Mouse (Mus musculus) limb, embryonic 14.5 days (tissue): ENCODE results near the gene Cish. TPM values are rescaled to one million over a fixed set of nuclear protein-coding genes. Genes with fewer than 3 reads are reported as not detected.
A peak's percentile ranks its signal among the peaks of the same experiment; 100 is the strongest.

ENCODE experiments used
- ATAC-seq: fragments of 200-750 bp; cut with Nextera tagmentation; 2 replicates; pipeline ENCODE4 v1.8.0; 2017; ENCODE audit warnings: low read depth, moderate number of reproducible peaks, moderate TSS enrichment; ENCODE audit not compliant: low FRiP score
- DNase-seq: peaks from one replicate; pipeline ENCODE4 v3.0.0-alpha.2; 2015; ENCODE audit warnings: low spot score
- H3K27ac ChIP-seq: fragments of 300-500 bp; sonication (generic); replicated peaks from 2 replicates; pipeline ENCODE4 v1.5.1; 2014; ENCODE audit warnings: low read depth, mild to moderate bottlenecking, low read length, moderate library complexity, mixed read lengths
- H3K27me3 ChIP-seq: fragments of 300-500 bp; sonication (generic); 2 replicates; pipeline ENCODE4 v1.6.1; 2014; ENCODE audit warnings: low read length, mixed read lengths; ENCODE audit not compliant: control insufficient read depth, insufficient read depth
- H3K36me3 ChIP-seq: fragments of 300-500 bp; sonication (generic); 2 replicates; pipeline ENCODE4 v1.6.1; 2014; ENCODE audit warnings: mild to moderate bottlenecking, low read length, moderate library complexity, mixed read lengths; ENCODE audit not compliant: control insufficient read depth, insufficient read depth
- H3K4me1 ChIP-seq: fragments of 300-500 bp; sonication (generic); 2 replicates; pipeline ENCODE4 v1.6.1; 2014; ENCODE audit warnings: antibody characterized with exemption, low read length, mixed read lengths; ENCODE audit not compliant: control insufficient read depth, insufficient read depth
- H3K4me2 ChIP-seq: fragments of 300-500 bp; sonication (generic); replicated peaks from 2 replicates; pipeline ENCODE4 v1.6.1; 2014; ENCODE audit warnings: low read depth, mild to moderate bottlenecking, low read length, moderate library complexity; ENCODE audit not compliant: severe bottlenecking
- H3K4me3 ChIP-seq: fragments of 300-500 bp; sonication (generic); replicated peaks from 2 replicates; pipeline ENCODE4 v1.5.1; 2014; ENCODE audit warnings: low read length
- H3K9ac ChIP-seq: fragments of 300-500 bp; sonication (generic); 2 replicates; pipeline ENCODE4 v1.6.1; 2014; ENCODE audit warnings: mild to moderate bottlenecking, low read depth, low read length, moderate library complexity; ENCODE audit not compliant: severe bottlenecking
- H3K9me3 ChIP-seq: fragments of 300-500 bp; sonication (generic); 2 replicates; pipeline ENCODE4 v1.6.1; 2016; ENCODE audit warnings: low read length; ENCODE audit not compliant: control insufficient read depth
- POLR2A ChIP-seq: fragments of 200-500 bp; IDR thresholded peaks from 2 replicates; pipeline ENCODE4 v1.8.0; 2012; ENCODE audit warnings: inconsistent platforms, mild to moderate bottlenecking, moderate library complexity, borderline replicate concordance; ENCODE audit not compliant: insufficient read depth, insufficient read length; ENCODE audit errors: extremely low read depth
- WGBS: fragments of 180-500 bp; shearing (Covaris S2); extraction: QIAGEN DNeasy Blood & Tissue Kit; methylation state at CpG from one replicate; pipeline ENCODE4 v1.1.7; 2014; 5-methylcytosine and 5-hydroxymethylcytosine counted together
- polyA plus RNA-seq, 2 experiments: library from polyadenylated mRNA; depleted of rRNA in 1 of 2; stranded (reverse) in 1 of 2; unstranded in 1 of 2; fragments of >200 nt; fragmentation: Nextera tagmentation in 1 of 2; extraction: Ambion mirVana in 1 of 2; gene quantifications; 2 replicates each; pipeline versions ENCODE4 v1.2.1 to v1.2.3; 2012 to 2014

The Cish gene
- polyA plus RNA-seq, 2 experiments = 5.6 to 8.4 TPM

DNA sequence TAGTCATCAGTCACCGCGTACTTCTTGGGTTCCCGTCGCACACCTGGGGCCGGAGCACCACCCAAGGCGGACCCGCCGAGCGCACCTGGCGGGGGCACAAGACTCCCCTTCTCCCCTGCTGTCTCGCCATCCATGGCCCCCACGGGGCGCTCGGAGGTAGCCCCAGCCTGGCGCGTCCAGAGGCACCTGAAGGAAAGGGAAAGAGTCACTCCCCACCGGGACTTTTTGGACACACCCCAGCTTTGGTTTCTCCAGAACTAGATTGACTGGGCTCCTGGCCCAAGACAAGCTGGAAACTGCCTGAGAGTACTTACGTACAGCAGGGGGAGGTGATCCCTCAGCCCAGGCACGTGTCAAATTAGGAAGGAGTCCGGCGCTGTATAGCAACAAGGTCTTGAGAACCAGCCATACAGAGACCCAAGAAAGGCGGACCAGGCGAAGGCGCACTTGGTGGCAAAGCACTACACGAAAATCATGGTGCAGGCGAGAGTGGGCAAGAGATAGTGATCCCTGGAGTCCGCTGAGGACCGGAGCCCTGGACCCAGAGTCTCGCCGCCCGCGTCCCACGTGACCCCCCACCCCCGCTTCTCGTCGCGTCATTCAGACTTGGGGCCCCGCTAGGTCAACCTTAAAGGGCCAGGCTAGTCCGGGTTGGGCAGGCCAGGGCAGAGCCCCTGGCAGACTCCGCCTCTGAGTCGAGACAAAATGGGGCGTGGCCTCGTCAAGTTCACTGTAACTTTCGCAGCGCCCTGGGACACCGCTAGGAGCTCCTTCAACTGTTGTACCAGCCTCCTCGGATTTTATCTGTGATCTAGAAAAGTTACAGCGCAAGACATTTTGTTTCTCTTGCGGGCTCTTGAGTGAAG lies 6.4 kb upstream of the Cish start, which contains the start of gene Mapkapk3:
Mapkapk3 (minus strand) TSS at position 667 of the 866 bp plus-strand sequence.
- H3K27ac ChIP-seq = no peak within 1 kb of the TSS
- H3K9me3 ChIP-seq = no peaks in the 10 kb centered on the region
- no peaks in the 10 kb centered on the region for H3K27me3 ChIP-seq
- DNase-seq (peak; percentile 88), ATAC-seq (peak; percentile 81)
- 2% methylated on average over 46 of the region's 49 CpGs for WGBS
- H3K4me1 ChIP-seq = peaks cover 12% of the 10 kb centered on the region; the same call in 1 of the 2 replicates
- TF ChIP-seq POLR2A = no peak
- peak within 1 kb of the TSS; percentile 49 for H3K4me3 ChIP-seq
- H3K9ac ChIP-seq = peak within 1 kb of the TSS; percentile 48
- H3K36me3 ChIP-seq = no peaks in the 10 kb centered on the region
- peak within 1 kb of the TSS; percentile 97 for H3K4me2 ChIP-seq

DNA sequence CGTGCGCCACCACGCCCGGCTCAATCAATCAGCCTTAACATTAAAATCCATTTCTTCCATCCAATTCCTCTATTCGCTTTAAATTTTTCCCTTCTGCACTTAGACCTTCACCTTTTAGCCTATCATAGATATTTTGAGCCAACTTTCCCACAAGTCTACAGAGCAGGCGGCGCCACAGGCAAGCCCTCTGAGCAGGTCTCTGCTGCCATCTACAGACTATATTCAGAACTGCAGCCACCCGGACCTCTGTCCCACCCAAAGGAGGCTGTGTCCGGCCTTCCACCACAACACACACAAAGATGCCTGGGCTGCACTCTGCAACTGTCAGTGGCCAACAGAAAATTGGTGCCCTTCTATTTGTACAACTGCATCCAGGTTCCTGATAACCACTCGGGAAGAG lies 4.9 kb upstream of the Cish start:
- no peak for TF ChIP-seq POLR2A
- Histone ChIP-seq H3K9ac (no peak overlapping the region), H3K36me3 (no peaks in the 10 kb centered on the region), H3K4me1 (peaks cover 12% of the 10 kb centered on the region; the same call in 1 of the 2 replicates), H3K9me3 (no peaks in the 10 kb centered on the region), H3K4me3 (no peak overlapping the region), H3K4me2 (no peak overlapping the region), H3K27ac (no peak overlapping the region), H3K27me3 (no peaks in the 10 kb centered on the region)
- ATAC-seq = peak; percentile 52; the same call in 1 of the 2 replicates
- DNase-seq = peak; percentile 82
- WGBS = 34% methylated on average over 10 of the region's 10 CpGs

DNA sequence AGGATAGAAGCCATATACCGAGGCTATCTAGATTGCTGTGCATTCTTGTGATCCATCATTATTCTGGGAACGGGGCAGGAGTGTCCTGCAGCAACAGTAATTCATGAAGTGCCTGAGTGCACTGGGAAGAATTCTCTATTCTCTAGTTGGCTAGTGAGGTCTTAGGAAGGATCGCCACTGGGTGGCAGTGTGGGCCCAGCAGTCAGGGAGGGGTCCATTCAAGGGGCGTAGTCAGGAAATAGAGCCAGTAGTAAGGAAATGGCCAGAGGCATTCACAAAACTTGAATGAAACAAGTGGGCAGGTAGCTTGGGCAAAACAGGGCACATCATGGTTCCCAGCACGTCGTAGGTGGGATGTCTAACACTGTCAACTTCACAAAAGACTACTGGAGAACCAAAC lies 1.6 kb upstream of the Cish start:
- ATAC-seq = no peak
- TF ChIP-seq POLR2A = no peak
- Histone ChIP-seq H3K9ac (no peak overlapping the region), H3K4me3 (no peak overlapping the region), H3K9me3 (no peaks in the 10 kb centered on the region), H3K27ac (no peak overlapping the region), H3K36me3 (no peaks in the 10 kb centered on the region), H3K27me3 (no peaks in the 10 kb centered on the region), H3K4me2 (no peak overlapping the region), H3K4me1 (peaks cover 19% of the 10 kb centered on the region)
- peak; percentile 77 for DNase-seq
- WGBS = 4% methylated on average over 6 of the region's 6 CpGs

DNA sequence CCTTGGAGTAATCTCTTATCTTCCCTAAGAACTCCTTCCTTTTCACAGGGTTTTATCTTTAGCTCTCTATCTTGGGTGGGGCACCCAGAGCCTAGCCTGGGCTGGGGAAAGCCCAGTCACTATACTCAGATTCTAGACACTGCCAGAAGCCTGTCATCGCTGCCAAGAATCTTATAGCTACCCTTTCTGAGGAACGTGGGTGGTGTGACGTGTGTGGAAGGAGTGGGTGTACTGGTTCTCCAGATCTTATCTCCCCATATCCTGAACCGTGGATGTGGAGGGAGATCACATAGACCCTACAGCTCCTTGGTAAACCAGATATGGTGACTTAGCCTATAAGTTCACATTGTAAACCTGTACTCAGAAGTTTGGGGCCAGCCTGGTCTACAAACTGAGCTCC lies 210 bp upstream of the Cish start:
- Histone ChIP-seq H3K27ac (0 out of 2 replicates have a peak overlapping the region, but pooled peaks have one; percentile 10), H3K27me3 (no peaks in the 10 kb centered on the region), H3K36me3 (peaks cover 5% of the 10 kb centered on the region), H3K9ac (no peak overlapping the region), H3K4me2 (peak overlapping the region; percentile 92), H3K9me3 (no peaks in the 10 kb centered on the region), H3K4me1 (peaks cover 12% of the 10 kb centered on the region), H3K4me3 (no peak overlapping the region)
- no peak for DNase-seq
- ATAC-seq = no peak
- TF ChIP-seq POLR2A = no peak
- 79% methylated on average over 4 of the region's 4 CpGs for WGBS

DNA sequence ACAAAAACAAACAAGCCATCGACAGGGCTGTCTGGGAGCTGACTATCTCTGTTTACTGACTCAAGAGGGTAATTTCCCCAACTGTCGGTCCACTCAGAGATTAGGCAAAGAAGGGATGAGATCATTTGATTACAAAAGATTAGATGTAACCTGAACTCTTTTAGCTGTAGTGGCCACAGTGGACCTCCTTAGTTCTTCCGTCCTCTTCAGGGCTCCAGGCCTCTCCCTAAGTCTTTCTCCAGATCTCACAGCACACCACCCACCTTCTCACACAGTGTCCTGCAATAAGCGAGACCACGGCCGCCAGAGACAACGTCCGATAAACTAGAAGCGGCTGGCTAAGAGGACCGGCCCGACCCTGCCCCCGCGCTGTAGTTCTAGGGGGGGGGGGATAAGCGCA lies 215 bp downstream of the Cish start:
- Histone ChIP-seq H3K4me3 (peak overlapping the region; percentile 69), H3K27ac (0 out of 2 replicates have a peak overlapping the region, but pooled peaks have one; percentile 10), H3K9ac (peak overlapping the region; percentile 75), H3K36me3 (peaks cover 9% of the 10 kb centered on the region), H3K4me2 (peak overlapping the region; percentile 92), H3K27me3 (no peaks in the 10 kb centered on the region), H3K9me3 (no peaks in the 10 kb centered on the region), H3K4me1 (peaks cover 12% of the 10 kb centered on the region)
- DNase-seq = no peak
- 5% methylated on average over 14 of the region's 14 CpGs for WGBS
- ATAC-seq = peak; percentile 47
- TF ChIP-seq POLR2A = no peak
